Mouse (Mus musculus): ENCODE measurements around the gene Pde3a.
"Not testable (repeated sequence)": the region's sequence is repeated elsewhere in the genome, so short reads cannot be mapped to it uniquely, and the experiment has no call there.

Gene Pde3a

DNA sequence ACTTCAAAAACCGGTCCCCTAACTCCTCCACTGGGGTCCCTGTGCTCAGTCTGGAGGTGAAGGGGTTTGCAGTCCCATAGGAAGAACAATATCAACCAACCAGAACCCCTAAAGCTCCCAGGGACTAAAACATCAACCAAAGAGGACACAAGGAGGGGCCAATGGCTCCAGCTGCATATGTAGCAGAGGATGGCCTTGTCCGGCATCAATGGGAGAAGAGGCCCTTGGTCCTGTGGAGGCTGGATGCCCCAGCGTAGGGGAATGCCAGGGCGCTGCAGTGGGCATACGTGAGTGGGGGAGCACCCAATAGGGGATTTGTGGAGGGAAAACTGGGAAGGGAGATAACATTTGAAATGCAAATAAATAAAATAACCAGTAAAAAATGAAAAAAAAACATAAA, 19.8 kb downstream of the Pde3a start:
- no peak for DNase-seq

GRCm38 (mm10) chr6:141271133-141271532, 22.1 kb downstream of the Pde3a start:
- no peak for DNase-seq

GRCm38 (mm10) chr6:141271579-141271978, 22.5 kb downstream of the Pde3a start:
- DNase-seq = no peak

DNA sequence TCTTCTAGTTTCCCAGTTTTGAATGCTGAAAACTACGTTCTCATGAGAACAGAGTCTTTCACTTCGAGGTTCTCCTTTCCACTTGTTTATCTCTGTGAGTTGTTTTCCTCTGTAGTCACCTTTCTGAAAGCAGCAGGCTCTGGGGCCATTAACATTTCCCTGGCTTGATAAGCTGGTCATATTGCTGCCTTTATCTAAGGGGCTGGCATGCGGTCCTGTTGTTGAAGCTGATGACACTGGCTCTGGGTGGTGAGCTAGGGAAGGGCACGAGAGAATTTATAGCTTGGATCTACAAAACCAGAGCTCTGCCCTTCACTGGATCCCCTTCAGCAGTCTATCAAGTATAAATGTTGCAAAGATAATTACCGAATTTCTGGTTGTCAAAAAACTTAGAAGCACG, 24.6 kb downstream of the Pde3a start:
- no peak for DNase-seq

DNA sequence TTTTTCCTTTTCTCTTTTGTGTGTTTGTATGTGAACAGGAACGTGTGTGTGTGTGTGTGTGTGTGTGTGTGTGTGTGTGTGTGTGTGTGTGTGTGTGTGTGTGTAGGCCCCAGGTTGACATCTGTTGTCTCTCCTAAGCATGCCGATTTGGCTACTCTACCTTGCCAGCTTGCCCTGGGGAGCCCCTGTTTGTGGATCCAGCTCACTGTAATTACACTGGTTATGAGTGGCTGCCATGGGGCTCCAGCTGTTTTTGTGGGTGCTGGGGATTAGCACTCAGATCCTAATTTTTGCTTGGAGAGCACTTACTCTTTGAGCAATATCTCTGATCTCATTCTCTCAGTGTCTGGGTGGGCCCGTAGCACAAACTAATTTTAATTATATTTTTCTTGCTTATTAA, 32.6 kb downstream of the Pde3a start:
- DNase-seq = no peak

DNA sequence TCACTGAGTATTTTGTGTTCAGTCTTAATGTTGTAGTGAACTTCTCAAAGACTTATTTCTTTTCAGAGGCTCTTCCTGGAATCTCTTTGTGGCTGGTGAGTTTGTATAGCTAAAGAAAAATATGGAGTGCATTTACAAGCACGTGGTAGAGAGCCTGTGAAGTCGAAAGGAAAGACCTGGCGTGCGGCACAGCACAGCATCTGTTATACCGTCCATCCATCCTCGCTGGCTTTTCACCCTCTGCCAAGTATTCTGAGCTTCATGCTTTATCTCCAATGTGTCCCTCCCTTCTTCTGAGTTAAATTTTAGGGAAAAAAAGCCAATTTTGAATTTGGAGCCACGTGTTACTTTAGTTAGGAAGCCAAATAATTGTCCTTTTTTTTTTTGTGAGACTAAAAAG, 33.7 kb downstream of the Pde3a start:
- DNase-seq = no peak

DNA sequence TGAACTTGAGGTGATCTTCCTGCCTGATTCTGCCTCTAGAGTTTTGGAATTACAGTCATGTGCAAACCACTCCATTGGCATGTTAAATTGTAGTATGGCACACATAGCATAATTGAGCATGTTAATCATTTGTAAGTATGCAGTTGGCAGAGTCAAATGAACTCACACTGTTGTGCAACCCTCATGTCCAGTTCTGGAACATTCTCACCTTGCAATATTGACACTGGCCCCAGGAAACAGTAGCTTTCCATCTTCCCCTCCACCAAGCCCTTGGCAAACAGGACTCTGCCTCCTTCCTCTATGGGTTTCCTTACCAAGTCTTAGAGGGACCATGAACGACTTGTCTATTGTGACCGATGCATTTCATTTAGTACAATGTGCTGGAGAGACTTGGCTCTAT, 42.1 kb downstream of the Pde3a start:
- no peak for DNase-seq

DNA sequence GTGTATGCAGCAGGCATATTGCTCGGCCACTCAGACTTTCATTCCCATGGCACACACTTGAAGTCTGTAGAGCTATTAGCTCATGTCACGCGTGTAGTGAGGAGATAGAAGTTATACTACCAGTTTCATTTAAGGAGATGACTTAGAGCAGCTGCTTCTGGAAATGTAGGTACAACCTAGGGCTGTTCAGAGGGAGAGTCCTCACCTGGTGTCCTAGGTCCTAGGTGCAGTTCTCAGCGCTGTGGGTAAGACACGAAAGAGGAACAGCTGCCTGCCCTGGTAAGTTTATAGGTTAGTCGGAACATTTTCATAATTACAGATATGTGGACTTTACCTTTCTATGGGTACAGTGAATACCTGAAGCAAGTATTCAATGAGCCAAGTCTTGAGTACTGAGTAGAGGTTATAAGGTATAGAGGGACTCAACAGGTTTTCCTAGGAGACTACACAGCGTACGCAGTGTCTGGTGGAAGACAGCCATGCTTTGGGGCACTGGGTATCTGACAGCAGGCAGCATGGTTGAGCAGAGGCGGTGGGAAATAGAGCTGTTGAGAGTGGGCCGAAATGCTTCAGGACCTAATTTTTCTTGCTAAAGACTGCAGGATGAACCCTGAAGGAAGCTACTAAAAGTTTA, 43.9 kb downstream of the Pde3a start:
- no peak for DNase-seq

DNA sequence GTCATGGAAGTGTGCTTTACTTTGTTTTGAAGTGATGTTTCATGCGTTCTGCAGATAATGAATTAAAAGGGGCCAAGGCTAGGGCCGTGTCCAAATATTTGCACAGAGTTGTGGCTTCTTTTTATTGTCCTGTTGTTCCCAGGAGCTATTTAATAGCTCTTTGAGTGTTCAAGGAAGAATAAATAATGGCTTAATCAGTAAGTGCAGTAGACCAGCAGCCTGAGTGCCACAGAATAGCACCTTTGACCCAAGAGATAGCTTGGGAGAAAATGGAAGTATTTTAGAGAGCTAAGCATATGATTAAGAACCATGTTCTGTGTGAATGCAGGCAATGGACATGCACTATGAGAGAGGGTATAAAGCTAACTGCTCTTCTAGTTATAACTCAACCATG, 44.4 kb downstream of the Pde3a start:
- DNase-seq = no peak

DNA sequence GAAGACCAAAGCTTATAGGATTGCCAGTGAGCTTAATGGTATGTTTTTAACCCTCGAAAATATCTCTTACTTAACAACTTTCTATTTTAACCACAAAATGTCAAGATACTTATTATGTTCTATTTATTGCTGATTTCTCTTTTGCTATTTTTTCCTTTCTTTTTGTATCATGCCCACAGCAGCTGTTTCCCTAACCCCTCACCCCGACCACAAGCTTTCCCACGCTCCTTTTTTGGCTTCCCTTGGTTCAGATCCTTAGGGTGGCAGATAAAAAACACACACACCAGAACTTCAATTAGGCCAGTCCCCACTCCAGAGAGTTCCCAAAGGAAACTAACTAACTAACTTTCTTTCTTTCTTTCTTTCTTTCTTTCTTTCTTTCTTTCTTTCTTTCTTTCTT, 46.2 kb downstream of the Pde3a start:
- no peak for DNase-seq

- DNase-seq = no peak
Measured at GRCm38 (mm10) chr6:141301750-141302748, 53.0 kb downstream of the Pde3a start.

DNA sequence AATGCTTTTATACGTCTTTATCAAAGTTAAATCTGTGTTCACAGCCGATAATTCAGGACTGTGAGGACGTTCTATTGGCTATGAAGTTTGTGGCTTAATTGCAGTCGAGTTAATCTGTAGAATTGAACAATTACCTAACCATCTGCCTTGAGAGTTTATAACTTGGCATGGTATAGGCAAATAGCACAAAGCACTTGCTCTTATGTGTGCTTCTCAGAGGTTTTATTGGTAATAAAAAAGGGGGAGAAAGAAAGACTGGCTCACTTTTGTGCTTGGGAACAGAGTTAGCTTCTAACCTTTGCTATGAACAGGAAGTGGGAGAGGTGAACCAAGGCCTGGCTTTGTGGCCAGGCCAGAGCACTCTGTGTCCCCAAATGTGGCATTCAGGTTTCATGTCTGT, 53.8 kb downstream of the Pde3a start:
- DNase-seq = no peak

- no peak for DNase-seq
Measured at GRCm38 (mm10) chr6:141307326-141307725, 58.3 kb downstream of the Pde3a start.

- DNase-seq = no peak
Measured at GRCm38 (mm10) chr6:141308451-141308850, 59.4 kb downstream of the Pde3a start.

GRCm38 (mm10) chr6:141309872-141310271, 60.8 kb downstream of the Pde3a start:
- no peak for DNase-seq

DNA sequence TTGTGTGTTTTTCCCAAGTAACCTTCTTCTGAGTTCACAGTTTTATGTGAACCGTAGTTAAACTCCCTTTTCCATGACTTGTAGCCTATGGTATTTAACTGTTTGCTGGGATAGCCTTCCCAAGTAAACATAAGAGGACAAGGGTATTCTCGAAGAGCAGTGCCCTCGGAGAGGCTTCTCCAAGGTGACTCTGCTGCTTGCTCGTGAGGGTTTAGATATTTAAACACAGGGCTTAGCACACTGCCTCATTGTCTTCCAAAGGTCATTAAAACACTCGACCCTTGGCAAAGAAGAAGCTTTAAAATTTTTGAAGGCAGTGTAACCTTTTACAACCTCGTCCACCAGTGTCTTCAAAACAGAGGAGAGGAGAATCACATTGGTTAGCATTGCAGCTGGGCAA, 61.3 kb downstream of the Pde3a start:
- no peak for DNase-seq

DNA sequence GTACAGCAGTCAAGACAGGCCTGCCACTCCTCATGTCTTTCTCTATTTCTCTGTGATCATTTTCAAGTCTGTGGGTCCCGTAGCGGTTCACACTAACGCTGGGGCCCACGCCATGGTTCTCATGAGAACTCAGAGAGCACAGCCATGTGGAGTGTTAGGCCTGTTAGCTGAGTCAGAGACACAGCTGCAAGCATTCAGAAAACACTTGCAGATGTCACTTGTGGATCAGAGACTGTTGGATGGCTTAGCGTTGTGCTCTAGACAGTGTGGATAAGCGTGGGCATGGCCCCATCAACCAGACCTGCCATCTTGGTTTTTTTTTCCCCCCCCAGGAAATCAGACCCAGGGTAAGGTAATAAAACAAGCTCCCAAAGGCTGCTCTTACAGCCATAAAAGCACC, 62.5 kb downstream of the Pde3a start:
- DNase-seq = no peak

DNA sequence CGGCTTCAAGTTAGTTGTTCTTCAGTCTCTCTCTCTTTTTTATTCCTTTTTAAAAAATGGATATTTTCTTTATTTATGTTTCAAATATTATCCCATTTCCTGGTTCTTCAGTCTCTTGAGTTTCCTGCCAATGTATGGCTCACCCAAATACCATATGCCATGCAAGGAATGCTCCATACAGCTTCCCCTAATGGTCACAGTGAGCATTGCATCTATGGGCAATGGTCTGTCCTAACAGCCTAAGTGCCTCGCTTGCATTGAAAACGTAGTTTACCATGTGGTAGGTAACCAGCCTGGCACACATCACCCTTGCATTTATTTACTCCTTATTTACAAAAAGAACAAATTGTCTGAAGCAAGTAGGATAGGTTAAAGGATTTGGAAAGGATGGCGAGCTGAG, 64.0 kb downstream of the Pde3a start:
- no peak for DNase-seq

- no peak for DNase-seq
Measured at GRCm38 (mm10) chr6:141318440-141318839, 69.4 kb downstream of the Pde3a start.

GRCm38 (mm10) chr6:141321253-141321652, 72.2 kb downstream of the Pde3a start:
- no peak for DNase-seq

DNA sequence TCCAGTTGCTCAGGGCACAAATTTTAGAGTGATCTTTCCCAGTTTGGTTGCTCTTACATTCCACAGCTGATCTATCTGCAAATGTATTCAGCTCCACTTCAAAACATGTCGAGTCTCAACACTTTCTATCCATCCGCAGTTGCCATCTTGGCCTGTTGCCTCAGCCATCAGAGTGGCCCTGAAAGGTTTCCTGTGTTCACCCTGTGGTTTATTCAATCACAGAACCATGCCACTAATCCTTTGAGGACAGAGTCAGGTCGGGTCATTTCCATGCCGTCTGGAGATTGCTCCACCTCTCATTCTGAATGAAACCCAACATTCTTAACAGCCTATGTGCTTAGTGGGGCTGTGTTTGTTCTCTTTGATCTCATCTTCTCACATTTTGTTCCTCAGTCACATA, 73.9 kb downstream of the Pde3a start:
- DNase-seq = no peak

GRCm38 (mm10) chr6:141327134-141327533, 78.1 kb downstream of the Pde3a start:
- DNase-seq = not testable (repeated sequence)

GRCm38 (mm10) chr6:141328071-141328470, 79.0 kb downstream of the Pde3a start:
- DNase-seq = no peak

DNA sequence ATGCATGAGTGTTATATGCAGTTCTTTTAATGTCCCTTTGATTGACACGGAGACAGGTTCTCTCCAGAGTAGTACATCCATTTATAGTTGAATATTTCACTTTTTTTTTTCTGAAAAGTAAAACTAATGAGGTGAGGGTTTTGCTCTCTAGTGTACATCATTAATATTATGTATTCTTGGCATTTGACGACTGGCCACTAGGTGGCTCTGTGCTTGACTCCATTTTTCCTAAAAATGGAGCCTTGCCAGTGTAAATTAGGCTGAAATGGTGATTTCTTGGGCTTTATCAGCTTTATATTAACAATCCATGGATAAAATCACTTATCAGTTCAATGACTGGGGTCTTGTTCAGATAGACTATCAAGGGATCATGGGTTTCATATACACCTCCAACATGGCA, 82.4 kb downstream of the Pde3a start:
- DNase-seq = no peak

All from B cell, adult 2 months (primary cell).